Mouse (Mus musculus) cortical plate, adult 2 months (tissue): ENCODE data around the gene Npy4r.

Experiments used
- CTCF ChIP-seq: fragments of 200-500 bp; IDR thresholded peaks from 2 replicates; pipeline ENCODE4 v1.5.1; 2011; ENCODE audit warnings: mild to moderate bottlenecking, control low read depth, low read length; ENCODE audit not compliant: insufficient read depth; ENCODE audit errors: extremely low read depth
- POLR2A ChIP-seq: fragments of 200-500 bp; IDR thresholded peaks from 2 replicates; pipeline ENCODE4 v1.6.1; 2011; ENCODE audit warnings: mild to moderate bottlenecking, low read length, control low read depth; ENCODE audit not compliant: insufficient read depth; ENCODE audit errors: extremely low read depth

- TF ChIP-seq CTCF (no peak), POLR2A (no peak)
Measured at GRCm38 (mm10) chr14:34155752-34156151, 3.5 kb upstream of the Npy4r start.
